Mouse (Mus musculus): ENCODE results near the gene Krt7. TPM values are rescaled to one million over a fixed set of nuclear protein-coding genes. Genes with fewer than 3 reads are reported as not detected.

Gene Krt7
- polyA plus RNA-seq, 2 experiments: 19.3 to 29.7 TPM

- no peak for ATAC-seq (ENCODE audit: low FRiP score, low read depth)
- H3K4me3 ChIP-seq (replicated peaks; ENCODE audit: low read length): no peak overlapping the region
- H3K9ac ChIP-seq (ENCODE audit: low read depth, low read length, severe bottlenecking): no peak overlapping the region
- H3K4me1 ChIP-seq (ENCODE audit: control insufficient read depth, insufficient read depth, low read length): no peaks in the 10 kb centered on the region
- no peak overlapping the region for H3K4me2 ChIP-seq (replicated peaks; ENCODE audit: low read depth, low read length, severe bottlenecking)
- no peak for TF ChIP-seq POLR2A (IDR thresholded peaks at IDR 0.05; ENCODE audit: borderline replicate concordance, extremely low read depth, insufficient read depth, insufficient read length)
- DNase-seq (ENCODE audit: low spot score): no peak
- no peaks in the 10 kb centered on the region for H3K9me3 ChIP-seq (ENCODE audit: control insufficient read depth, low read length)
- no peaks in the 10 kb centered on the region for H3K36me3 ChIP-seq (ENCODE audit: control insufficient read depth, insufficient read depth, low read length)
- no peak overlapping the region for H3K27ac ChIP-seq (replicated peaks; ENCODE audit: low read depth, low read length)
- WGBS: 27% methylated on average over 5 of the region's 5 CpGs
- H3K27me3 ChIP-seq (ENCODE audit: control insufficient read depth, insufficient read depth, low read length): no peaks in the 10 kb centered on the region
Measured at GRCm38 (mm10) chr15:101388034-101388541, 22.8 kb upstream of the Krt7 start.

GRCm38 (mm10) chr15:101390203-101390602, 20.6 kb upstream of the Krt7 start:
- Histone ChIP-seq H3K4me3 (replicated peaks; ENCODE audit: low read length) (no peak overlapping the region), H3K4me2 (replicated peaks; ENCODE audit: low read depth, low read length, severe bottlenecking) (no peak overlapping the region), H3K9ac (ENCODE audit: low read depth, low read length, severe bottlenecking) (no peak overlapping the region), H3K27me3 (ENCODE audit: control insufficient read depth, insufficient read depth, low read length) (no peaks in the 10 kb centered on the region), H3K27ac (replicated peaks; ENCODE audit: low read depth, low read length) (no peak overlapping the region), H3K36me3 (ENCODE audit: control insufficient read depth, insufficient read depth, low read length) (no peaks in the 10 kb centered on the region), H3K4me1 (ENCODE audit: control insufficient read depth, insufficient read depth, low read length) (peaks cover 5% of the 10 kb centered on the region; the same call in 1 of the 2 replicates), H3K9me3 (ENCODE audit: control insufficient read depth, low read length) (no peaks in the 10 kb centered on the region)
- DNase-seq (ENCODE audit: low spot score): no peak
- TF ChIP-seq POLR2A (IDR thresholded peaks at IDR 0.05; ENCODE audit: borderline replicate concordance, extremely low read depth, insufficient read depth, insufficient read length): no peak
- 86% methylated on average over 5 of the region's 5 CpGs for WGBS
- ATAC-seq (ENCODE audit: low FRiP score, low read depth): no peak

GRCm38 (mm10) chr15:101392251-101392650, 18.6 kb upstream of the Krt7 start:
- no peak for TF ChIP-seq POLR2A (IDR thresholded peaks at IDR 0.05; ENCODE audit: borderline replicate concordance, extremely low read depth, insufficient read depth, insufficient read length)
- H3K27ac ChIP-seq (replicated peaks; ENCODE audit: low read depth, low read length): no peak overlapping the region
- H3K9ac ChIP-seq (ENCODE audit: low read depth, low read length, severe bottlenecking): no peak overlapping the region
- no peaks in the 10 kb centered on the region for H3K36me3 ChIP-seq (ENCODE audit: control insufficient read depth, insufficient read depth, low read length)
- no peak overlapping the region for H3K4me3 ChIP-seq (replicated peaks; ENCODE audit: low read length)
- no peak for ATAC-seq (ENCODE audit: low FRiP score, low read depth)
- peaks cover 12% of the 10 kb centered on the region for H3K4me1 ChIP-seq (ENCODE audit: control insufficient read depth, insufficient read depth, low read length)
- DNase-seq (ENCODE audit: low spot score): peak; percentile 40
- 62% methylated on average over 5 of the region's 5 CpGs for WGBS
- no peaks in the 10 kb centered on the region for H3K9me3 ChIP-seq (ENCODE audit: control insufficient read depth, low read length)
- H3K4me2 ChIP-seq (replicated peaks; ENCODE audit: low read depth, low read length, severe bottlenecking): no peak overlapping the region
- no peaks in the 10 kb centered on the region for H3K27me3 ChIP-seq (ENCODE audit: control insufficient read depth, insufficient read depth, low read length)

GRCm38 (mm10) chr15:101394908-101395307, 15.9 kb upstream of the Krt7 start:
- Histone ChIP-seq H3K4me3 (replicated peaks; ENCODE audit: low read length) (no peak overlapping the region), H3K27ac (replicated peaks; ENCODE audit: low read depth, low read length) (no peak overlapping the region), H3K36me3 (ENCODE audit: control insufficient read depth, insufficient read depth, low read length) (no peaks in the 10 kb centered on the region), H3K27me3 (ENCODE audit: control insufficient read depth, insufficient read depth, low read length) (no peaks in the 10 kb centered on the region), H3K9ac (ENCODE audit: low read depth, low read length, severe bottlenecking) (no peak overlapping the region), H3K4me2 (replicated peaks; ENCODE audit: low read depth, low read length, severe bottlenecking) (no peak overlapping the region), H3K9me3 (ENCODE audit: control insufficient read depth, low read length) (no peaks in the 10 kb centered on the region), H3K4me1 (ENCODE audit: control insufficient read depth, insufficient read depth, low read length) (peaks cover 12% of the 10 kb centered on the region)
- DNase-seq (ENCODE audit: low spot score) (no peak), ATAC-seq (ENCODE audit: low FRiP score, low read depth) (no peak)
- no peak for TF ChIP-seq POLR2A (IDR thresholded peaks at IDR 0.05; ENCODE audit: borderline replicate concordance, extremely low read depth, insufficient read depth, insufficient read length)
- 53% methylated on average over 7 of the region's 7 CpGs for WGBS

- Histone ChIP-seq H3K4me2 (replicated peaks; ENCODE audit: low read depth, low read length, severe bottlenecking) (no peak overlapping the region), H3K4me1 (ENCODE audit: control insufficient read depth, insufficient read depth, low read length) (peaks cover 12% of the 10 kb centered on the region), H3K4me3 (replicated peaks; ENCODE audit: low read length) (no peak overlapping the region), H3K9ac (ENCODE audit: low read depth, low read length, severe bottlenecking) (no peak overlapping the region), H3K27me3 (ENCODE audit: control insufficient read depth, insufficient read depth, low read length) (no peaks in the 10 kb centered on the region), H3K27ac (replicated peaks; ENCODE audit: low read depth, low read length) (no peak overlapping the region), H3K9me3 (ENCODE audit: control insufficient read depth, low read length) (no peaks in the 10 kb centered on the region), H3K36me3 (ENCODE audit: control insufficient read depth, insufficient read depth, low read length) (no peaks in the 10 kb centered on the region)
- ATAC-seq (ENCODE audit: low FRiP score, low read depth) (peak; percentile 74), DNase-seq (ENCODE audit: low spot score) (peak; percentile 26)
- no peak for TF ChIP-seq POLR2A (IDR thresholded peaks at IDR 0.05; ENCODE audit: borderline replicate concordance, extremely low read depth, insufficient read depth, insufficient read length)
- WGBS: 4% methylated on average over 7 of the region's 7 CpGs
Measured at GRCm38 (mm10) chr15:101396466-101396865, 14.4 kb upstream of the Krt7 start.

GRCm38 (mm10) chr15:101396921-101397320, 13.9 kb upstream of the Krt7 start:
- Histone ChIP-seq H3K9ac (ENCODE audit: low read depth, low read length, severe bottlenecking) (no peak overlapping the region), H3K9me3 (ENCODE audit: control insufficient read depth, low read length) (no peaks in the 10 kb centered on the region), H3K36me3 (ENCODE audit: control insufficient read depth, insufficient read depth, low read length) (no peaks in the 10 kb centered on the region), H3K4me2 (replicated peaks; ENCODE audit: low read depth, low read length, severe bottlenecking) (no peak overlapping the region), H3K4me1 (ENCODE audit: control insufficient read depth, insufficient read depth, low read length) (peaks cover 12% of the 10 kb centered on the region), H3K27ac (replicated peaks; ENCODE audit: low read depth, low read length) (no peak overlapping the region), H3K27me3 (ENCODE audit: control insufficient read depth, insufficient read depth, low read length) (no peaks in the 10 kb centered on the region), H3K4me3 (replicated peaks; ENCODE audit: low read length) (no peak overlapping the region)
- no peak for TF ChIP-seq POLR2A (IDR thresholded peaks at IDR 0.05; ENCODE audit: borderline replicate concordance, extremely low read depth, insufficient read depth, insufficient read length)
- DNase-seq (ENCODE audit: low spot score) (no peak), ATAC-seq (ENCODE audit: low FRiP score, low read depth) (no peak)
- WGBS: 39% methylated on average over 3 of the region's 3 CpGs

Data from limb, embryonic 14.5 days (tissue).